Mouse (Mus musculus) C2C12 (cell line): ENCODE measurements at regions not wholly inside any gene's neighbourhood (a gene's known extent, or its start where the extent isn't known, plus 50 kb on each side); places are given as distances from the start of the nearest gene placed in this dataset.

ENCODE experiments used
- H3K27me3 ChIP-seq: one replicate; pipeline ENCODE4 v1.6.1; 2011; ENCODE audit not compliant: control insufficient read depth, insufficient read depth, insufficient read length
- H3K36me3 ChIP-seq: one replicate; pipeline ENCODE4 v1.6.1; 2011; ENCODE audit not compliant: control insufficient read depth, insufficient read depth
- H3K4me3 ChIP-seq: one replicate; pipeline ENCODE4 v1.5.1; 2011; ENCODE audit warnings: mild to moderate bottlenecking, control low read depth; ENCODE audit not compliant: poor library complexity, insufficient read depth, severe bottlenecking
- H3K79me2 ChIP-seq: one replicate; pipeline ENCODE4 v1.6.1; 2011; ENCODE audit not compliant: control insufficient read depth, insufficient read depth
- H3K79me3 ChIP-seq: one replicate; pipeline ENCODE4 v1.6.1; 2011; ENCODE audit warnings: low read depth, control low read depth
- H3ac ChIP-seq: one replicate; pipeline ENCODE3; 2011; ENCODE audit warnings: low read depth; ENCODE audit not compliant: control insufficient read depth, insufficient read length
- CEBPB ChIP-seq: IDR thresholded peaks from one replicate; pipeline ENCODE4 v1.6.1; 2011; ENCODE audit warnings: low read depth, mild to moderate bottlenecking, control low read depth, moderate library complexity
- CTCF ChIP-seq: IDR thresholded peaks from one replicate; pipeline ENCODE4 v1.5.1; 2011; ENCODE audit not compliant: control insufficient read depth, insufficient read depth, insufficient read length
- FOSL1 ChIP-seq: IDR thresholded peaks from one replicate; pipeline ENCODE4 v1.8.0; 2011; ENCODE audit warnings: mild to moderate bottlenecking, low read length; ENCODE audit not compliant: poor library complexity, insufficient read depth, severe bottlenecking
- MAX ChIP-seq: IDR thresholded peaks from one replicate; pipeline ENCODE4 v1.6.1; 2011; ENCODE audit warnings: mild to moderate bottlenecking, control low read depth
- MYOD1 ChIP-seq: IDR thresholded peaks from one replicate; pipeline ENCODE4 v1.6.1; 2011; ENCODE audit warnings: low read depth; ENCODE audit not compliant: control insufficient read depth, insufficient read length
- MYOG ChIP-seq: IDR thresholded peaks from one replicate; pipeline ENCODE4 v1.6.1; 2011; ENCODE audit not compliant: control insufficient read depth, insufficient read length; ENCODE audit errors: extremely low read depth
- USF1 ChIP-seq: IDR thresholded peaks from one replicate; pipeline ENCODE4 v1.6.1; 2011; ENCODE audit warnings: low read depth, mild to moderate bottlenecking, control low read depth, moderate library complexity

- Histone ChIP-seq H3ac (no peak overlapping the region), H3K27me3 (no peaks in the 10 kb centered on the region), H3K36me3 (no peaks in the 10 kb centered on the region), H3K79me2 (no peaks in the 10 kb centered on the region), H3K79me3 (no peaks in the 10 kb centered on the region), H3K4me3 (no peak overlapping the region)
- TF ChIP-seq CEBPB (no peak), MYOD1 (no peak), CTCF (no peak), MYOG (no peak), MAX (no peak), FOSL1 (no peak), USF1 (no peak)
These were observed 279.7 kb upstream of the Nrp1 start for GRCm38 (mm10) chr8:128078740-128079139.

GRCm38 (mm10) chr8:128085800-128086199 lies 272.6 kb upstream of the Nrp1 start:
- Histone ChIP-seq H3K36me3 (no peaks in the 10 kb centered on the region), H3K4me3 (no peak overlapping the region), H3ac (no peak overlapping the region), H3K79me2 (no peaks in the 10 kb centered on the region), H3K79me3 (no peaks in the 10 kb centered on the region), H3K27me3 (no peaks in the 10 kb centered on the region)
- TF ChIP-seq MYOD1 (no peak), CEBPB (no peak), USF1 (peak; percentile 40), FOSL1 (no peak), MAX (no peak)

GRCm38 (mm10) chr8:128087500-128087899 lies 270.9 kb upstream of the Nrp1 start:
- H3K79me3 ChIP-seq = no peaks in the 10 kb centered on the region
- H3K27me3 ChIP-seq = no peaks in the 10 kb centered on the region
- H3K36me3 ChIP-seq = no peaks in the 10 kb centered on the region
- no peak overlapping the region for H3K4me3 ChIP-seq
- H3ac ChIP-seq = no peak overlapping the region
- no peaks in the 10 kb centered on the region for H3K79me2 ChIP-seq
- TF ChIP-seq MYOD1 (no peak), MAX (no peak), MYOG (no peak), CTCF (no peak), CEBPB (no peak), USF1 (no peak), FOSL1 (no peak)

GRCm38 (mm10) chr8:128092826-128093225 lies 265.6 kb upstream of the Nrp1 start:
- H3K79me3 ChIP-seq = no peaks in the 10 kb centered on the region
- no peak overlapping the region for H3K4me3 ChIP-seq
- TF ChIP-seq MYOG = no peak
- no peak for TF ChIP-seq FOSL1
- TF ChIP-seq MYOD1 = no peak
- no peak for TF ChIP-seq CTCF
- TF ChIP-seq USF1 = no peak
- no peak for TF ChIP-seq MAX
- no peak for TF ChIP-seq CEBPB
- no peak overlapping the region for H3ac ChIP-seq
- H3K36me3 ChIP-seq = no peaks in the 10 kb centered on the region
- H3K27me3 ChIP-seq = no peaks in the 10 kb centered on the region
- no peaks in the 10 kb centered on the region for H3K79me2 ChIP-seq

GRCm38 (mm10) chr8:128095451-128095850 lies 263.0 kb upstream of the Nrp1 start:
- Histone ChIP-seq H3K27me3 (no peaks in the 10 kb centered on the region), H3K79me2 (no peaks in the 10 kb centered on the region), H3ac (no peak overlapping the region), H3K79me3 (no peaks in the 10 kb centered on the region), H3K36me3 (no peaks in the 10 kb centered on the region), H3K4me3 (no peak overlapping the region)
- TF ChIP-seq CEBPB = no peak
- no peak for TF ChIP-seq FOSL1
- TF ChIP-seq CTCF = no peak
- TF ChIP-seq MYOD1 = no peak
- TF ChIP-seq MYOG = no peak
- TF ChIP-seq USF1 = no peak
- TF ChIP-seq MAX = no peak

GRCm38 (mm10) chr8:128097601-128098000 lies 260.8 kb upstream of the Nrp1 start:
- no peaks in the 10 kb centered on the region for H3K27me3 ChIP-seq
- TF ChIP-seq CEBPB = no peak
- no peak for TF ChIP-seq MYOD1
- no peak for TF ChIP-seq FOSL1
- TF ChIP-seq CTCF = no peak
- TF ChIP-seq MAX = no peak
- no peak for TF ChIP-seq MYOG
- TF ChIP-seq USF1 = no peak
- no peak overlapping the region for H3K4me3 ChIP-seq
- H3K36me3 ChIP-seq = no peaks in the 10 kb centered on the region
- H3ac ChIP-seq = no peak overlapping the region
- H3K79me3 ChIP-seq = no peaks in the 10 kb centered on the region
- no peaks in the 10 kb centered on the region for H3K79me2 ChIP-seq
